Mouse (Mus musculus) adrenal gland, postnatal 4 days (tissue): ENCODE results near the gene Ubc. TPM values are rescaled to one million over a fixed set of nuclear protein-coding genes. Genes with fewer than 3 reads are reported as not detected.
A peak's percentile ranks its signal among the peaks of the same experiment; 100 is the strongest.
"Not testable (repeated sequence)": the region's sequence is repeated elsewhere in the genome, so short reads cannot be mapped to it uniquely, and the experiment has no call there.

Experiments used
- DNase-seq, 2 experiments: peaks; one replicate each; pipeline ENCODE4 v3.0.0; 2021 to 2022; ENCODE audit warnings: low spot score in 2 of 2, mixed read lengths in 2 of 2
- total RNA-seq, 2 experiments: library from RNA; stranded (reverse); gene quantifications; 2 replicates each; pipeline ENCODE4 v1.2.3; 2021

The Ubc gene
- total RNA-seq, 2 experiments from 2014 or later = 1,138 to 1,334 TPM

DNA sequence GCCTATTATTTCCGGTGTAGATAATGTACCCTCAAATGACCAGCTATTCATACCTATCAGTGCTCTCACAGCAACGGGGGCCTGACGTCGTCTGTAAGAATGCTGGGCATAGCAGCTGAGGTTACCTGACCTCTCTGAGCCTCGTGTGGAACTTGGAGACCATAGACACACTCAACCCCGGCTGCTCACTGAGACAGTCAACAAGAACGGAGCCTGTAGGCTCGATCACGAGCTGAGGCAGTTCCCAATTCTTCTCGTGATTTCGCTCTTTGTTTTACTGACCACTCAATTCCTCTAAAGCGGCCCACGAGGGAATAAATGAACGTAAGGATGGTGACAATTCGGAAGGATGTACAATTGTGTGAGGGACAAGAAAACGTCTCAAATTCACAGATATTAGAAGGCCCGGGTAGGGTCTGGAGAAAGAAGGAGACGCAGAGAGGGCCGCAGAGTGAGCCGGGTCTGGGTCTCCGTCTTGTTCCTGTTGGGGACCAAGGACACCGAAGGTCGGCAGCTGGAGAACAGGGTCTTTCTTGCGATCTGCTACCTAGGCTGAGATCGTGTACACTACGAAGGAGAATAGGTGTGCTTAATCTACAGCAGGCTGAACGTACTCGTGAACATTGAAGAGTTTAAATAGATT lies 15.0 kb upstream of the Ubc start:
- no peak for DNase-seq

- no peak for DNase-seq
Observed at GRCm38 (mm10) chr5:125404536-125404902, 14.5 kb upstream of the Ubc start.

DNA sequence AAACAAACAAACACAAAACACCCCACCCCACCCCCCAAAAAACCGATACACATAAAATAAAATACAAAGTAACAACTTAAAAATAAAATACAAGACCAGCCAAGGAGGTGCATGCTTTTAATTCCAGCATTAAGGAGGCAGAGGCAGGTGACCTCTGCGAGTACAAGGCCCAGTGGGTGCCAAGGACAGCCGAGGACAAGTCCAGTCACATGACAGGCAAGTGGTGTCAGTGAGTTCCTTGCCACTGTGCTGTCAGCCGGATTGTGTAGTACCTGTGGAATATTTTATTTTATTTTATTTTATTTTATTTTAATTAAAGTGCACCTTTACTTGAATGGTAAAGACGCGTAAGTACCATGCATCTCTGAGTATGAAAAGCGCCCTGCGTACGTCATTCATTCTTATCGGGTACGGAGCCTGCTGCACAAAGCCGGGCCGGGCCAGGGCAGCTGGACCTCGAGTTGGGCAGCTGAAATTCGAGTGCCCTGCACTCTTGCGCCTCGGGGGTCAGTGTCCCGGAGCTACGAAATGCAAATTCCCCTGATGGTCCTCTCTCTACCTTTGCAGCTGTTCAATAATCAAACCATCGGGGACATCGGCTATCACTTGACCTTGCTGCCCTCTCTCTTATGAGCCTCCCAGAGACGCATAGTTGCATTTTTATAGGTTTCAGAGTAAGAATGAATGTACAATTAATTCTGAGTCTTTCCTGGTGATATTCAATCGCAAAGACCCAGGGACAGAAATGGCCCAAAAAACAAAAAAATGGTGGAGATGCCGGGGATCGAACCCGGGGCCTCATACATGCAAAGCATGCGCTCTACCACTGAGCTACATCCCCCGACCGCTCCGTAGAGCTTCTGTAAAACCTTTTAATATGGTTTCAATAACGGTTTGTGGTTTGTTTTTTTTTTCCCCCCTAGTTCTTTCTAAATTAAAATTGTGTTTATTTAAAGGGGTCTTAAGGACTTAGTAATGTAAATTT lies 13.8 kb upstream of the Ubc start:
- no peak for DNase-seq

- no peak for DNase-seq
Observed at GRCm38 (mm10) chr5:125402991-125403390, 13.0 kb upstream of the Ubc start.

GRCm38 (mm10) chr5:125402476-125402875 lies 12.5 kb upstream of the Ubc start:
- DNase-seq = no peak

DNA sequence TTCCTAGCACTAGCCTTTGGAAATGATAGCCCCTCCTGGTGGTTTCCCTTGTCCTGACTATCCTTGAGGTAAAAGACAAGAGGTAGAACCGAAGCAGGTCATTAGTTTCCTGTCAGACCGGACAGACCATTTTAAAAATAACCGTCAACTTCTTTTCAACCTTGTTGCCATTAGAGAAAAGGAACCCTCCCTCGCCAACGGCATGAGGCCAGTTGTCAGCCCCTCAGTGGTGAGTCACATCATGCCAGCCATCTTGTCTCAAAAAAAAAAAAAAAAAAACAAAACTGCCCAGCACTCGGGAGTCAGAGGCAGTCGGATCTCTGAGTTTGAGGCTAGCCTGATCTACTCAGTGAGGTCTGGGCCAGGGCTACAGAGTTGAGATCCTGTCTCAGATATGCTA lies 10.9 kb upstream of the Ubc start:
- DNase-seq = no peak

DNA sequence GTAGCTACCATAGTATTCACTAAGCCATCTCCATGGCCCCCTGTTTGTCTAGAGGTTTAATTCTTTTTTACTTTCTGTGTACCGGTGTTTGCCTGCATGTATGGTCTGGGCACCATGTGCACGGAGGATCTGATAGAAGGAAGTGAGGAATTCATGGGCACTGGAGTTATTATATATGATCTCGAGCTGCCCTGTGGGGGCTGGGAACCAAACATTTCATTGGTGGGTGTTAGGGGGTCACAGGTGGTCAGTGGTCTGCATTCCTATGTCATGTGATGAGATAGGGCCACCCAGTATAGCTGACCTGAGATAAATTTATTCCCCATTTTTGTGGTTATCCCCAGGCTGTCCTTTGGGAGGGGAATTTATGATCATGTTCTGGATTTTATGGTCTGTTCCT lies 5.0 kb upstream of the Ubc start:
- DNase-seq = no peak

DNA sequence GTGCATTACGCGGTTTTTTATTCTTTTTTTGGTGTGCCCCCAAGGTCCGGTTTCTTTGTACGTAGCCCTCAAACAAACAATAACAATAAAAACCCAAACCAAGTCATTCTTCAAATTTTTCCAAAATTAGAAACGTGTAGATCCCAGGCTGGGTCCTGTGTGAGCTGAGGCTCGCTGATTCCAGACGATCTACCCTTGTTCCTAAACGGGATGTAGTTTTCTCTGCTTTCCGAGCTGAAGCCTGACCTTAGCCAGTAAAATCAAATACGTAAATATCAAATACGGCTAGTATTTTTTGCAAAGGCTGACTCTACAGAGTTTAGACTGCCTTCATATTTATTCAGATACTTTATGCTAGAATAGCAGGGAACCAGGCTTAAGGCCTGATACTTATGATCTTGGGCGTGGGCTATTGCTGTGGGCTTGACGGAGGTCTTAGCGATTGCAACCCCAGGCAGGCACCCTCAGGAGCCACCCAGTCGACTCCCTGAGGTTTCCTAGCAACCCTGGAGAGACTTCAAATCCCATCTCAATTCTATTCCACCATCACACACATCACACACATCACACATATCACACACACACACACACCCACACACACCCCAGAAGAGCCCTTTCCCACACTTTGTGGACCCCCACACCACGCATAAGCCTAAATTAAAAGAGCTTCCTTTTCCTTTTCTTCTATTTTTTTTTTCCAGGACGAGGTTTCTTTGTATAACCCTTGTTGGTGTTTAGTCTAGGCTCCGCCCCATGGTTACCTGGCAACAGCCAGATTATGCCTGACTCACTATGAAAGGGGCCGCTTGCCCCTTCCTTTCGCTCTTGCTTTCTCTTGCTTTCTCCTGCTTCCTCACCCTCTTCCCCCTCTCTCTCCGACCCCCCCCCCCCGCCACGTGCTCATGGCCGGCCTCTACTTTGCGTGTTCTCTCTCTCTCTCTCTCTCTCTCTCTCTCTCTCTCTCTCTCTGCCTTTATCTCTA lies 3.9 kb upstream of the Ubc start:
- DNase-seq = peak in 1 of 2 experiments; percentile 58

GRCm38 (mm10) chr5:125392977-125393621 lies 3.1 kb upstream of the Ubc start:
- DNase-seq = peak; percentile 83 to 90

DNA sequence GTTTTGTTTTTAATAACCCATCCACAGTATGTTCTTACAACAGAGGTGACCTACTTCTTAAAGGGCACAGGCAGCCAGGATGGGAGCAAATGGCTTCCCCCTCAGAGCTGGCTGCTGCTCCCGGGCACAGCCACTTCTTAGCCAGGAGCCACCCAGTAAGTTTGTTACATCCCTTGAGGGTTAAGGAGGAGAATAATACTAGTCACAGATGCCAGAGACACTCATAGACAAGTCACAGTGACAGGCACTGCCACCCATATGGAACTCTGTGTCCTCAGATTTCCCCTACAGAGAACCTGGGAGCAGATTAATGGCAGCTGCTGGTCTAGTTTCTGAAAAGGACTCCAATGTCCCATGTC lies 2.6 kb upstream of the Ubc start:
- no peak for DNase-seq

- not testable (repeated sequence) for DNase-seq
Observed at GRCm38 (mm10) chr5:125392176-125392575, 2.2 kb upstream of the Ubc start.

- no peak for DNase-seq
Observed at GRCm38 (mm10) chr5:125391609-125392008, 1.6 kb upstream of the Ubc start.

DNA sequence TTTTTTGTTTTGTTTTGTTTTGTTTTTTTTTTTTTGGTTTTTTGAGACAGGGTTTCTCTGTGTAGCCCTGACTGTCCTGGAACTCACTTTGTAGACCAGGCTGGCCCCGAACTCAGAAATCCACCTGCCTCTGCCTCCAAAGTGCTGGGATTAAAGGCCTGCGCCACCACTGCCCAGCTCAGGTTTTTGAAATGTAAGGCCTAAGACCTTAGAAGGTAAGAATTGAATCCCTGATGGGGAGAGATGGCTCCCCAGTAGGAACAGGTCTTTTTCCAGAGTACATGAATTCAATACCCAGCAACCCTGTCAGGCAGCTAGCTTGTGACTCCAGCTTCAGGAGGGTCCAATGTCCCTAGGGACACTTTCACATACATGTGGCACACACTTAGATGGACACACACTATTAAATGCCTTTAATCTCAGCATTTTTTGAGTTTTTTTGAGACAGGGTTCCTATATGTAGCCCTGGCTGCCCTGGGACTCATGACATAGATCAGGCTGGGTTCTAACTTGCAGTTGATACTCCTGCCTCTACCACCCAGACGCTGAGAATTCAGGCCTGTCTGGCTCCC lies 990 bp upstream of the Ubc start:
- DNase-seq = no peak

DNA sequence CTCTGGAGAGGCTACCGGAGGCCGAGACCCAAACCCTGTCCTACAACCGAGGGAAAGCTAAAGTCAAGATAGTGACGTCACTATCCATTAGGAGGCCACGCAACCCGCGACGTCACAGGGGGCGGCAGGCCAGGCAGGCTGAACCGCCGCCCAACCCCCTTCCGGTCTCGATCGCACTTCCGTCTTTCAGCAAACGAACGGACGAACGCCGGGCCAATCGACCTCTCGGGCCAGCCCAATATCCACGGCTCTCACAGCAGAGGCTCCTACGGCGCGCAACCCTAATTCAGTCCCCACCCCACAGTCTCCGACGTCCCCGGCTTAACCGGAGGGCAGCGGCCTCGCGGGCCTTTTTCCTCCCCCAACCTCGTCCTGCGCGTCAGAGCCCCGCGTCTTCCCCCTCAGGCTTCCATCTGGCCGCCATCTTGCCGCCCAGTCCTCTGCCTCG lies 847 bp downstream of the Ubc start, which contains the start of gene Gm10382:
Gene Gm10382, plus strand, starts transcription at position 192 of the 448 bp plus-strand sequence.
- DNase-seq = peak; percentile 57 to 66

DNA sequence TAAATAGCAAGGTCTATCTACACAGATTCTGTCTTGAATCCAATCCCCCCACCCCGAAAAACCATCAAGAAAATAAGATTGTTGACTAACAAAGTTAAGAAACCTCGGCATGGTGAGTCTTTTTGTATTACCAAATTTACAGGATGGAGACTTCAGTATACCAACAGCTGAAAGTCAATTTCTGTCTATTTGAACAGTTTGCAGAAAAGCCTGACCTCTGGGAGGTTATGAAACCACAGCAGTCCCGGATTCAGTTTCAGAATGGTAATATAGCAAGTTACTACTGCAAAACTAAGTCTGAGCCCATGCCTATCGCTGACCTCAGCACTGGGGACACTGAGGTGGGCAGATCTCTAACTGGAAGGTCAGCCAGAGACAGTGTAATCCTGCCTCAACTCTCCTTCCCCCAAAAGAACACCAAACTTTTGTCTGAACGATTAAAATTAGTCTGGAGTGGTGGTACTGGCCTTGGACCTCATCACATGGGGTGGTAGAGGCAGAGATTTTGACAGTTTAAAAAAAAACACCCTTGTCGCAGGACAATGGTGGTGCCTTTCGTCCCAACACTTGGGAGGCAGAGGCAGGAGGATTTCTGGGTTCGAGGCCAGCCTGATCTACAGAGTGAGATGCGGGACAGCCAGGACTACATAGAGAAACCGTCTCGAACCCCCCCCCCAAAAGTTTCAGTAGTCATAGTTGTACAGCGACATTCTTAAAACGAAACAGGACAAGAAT lies 1.5 kb downstream of the Ubc start:
- DNase-seq = no peak

DNA sequence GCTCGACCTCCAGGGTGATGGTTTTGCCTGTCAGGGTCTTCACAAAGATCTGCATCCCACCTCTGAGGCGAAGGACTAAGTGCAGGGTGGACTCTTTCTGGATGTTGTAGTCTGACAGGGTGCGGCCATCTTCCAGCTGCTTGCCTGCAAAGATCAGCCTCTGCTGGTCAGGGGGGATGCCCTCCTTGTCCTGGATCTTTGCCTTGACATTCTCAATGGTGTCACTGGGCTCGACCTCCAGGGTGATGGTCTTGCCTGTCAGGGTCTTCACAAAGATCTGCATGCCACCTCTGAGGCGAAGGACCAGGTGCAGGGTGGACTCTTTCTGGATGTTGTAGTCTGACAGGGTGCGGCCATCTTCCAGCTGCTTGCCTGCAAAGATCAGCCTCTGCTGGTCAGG lies 2.7 kb downstream of the Ubc start:
- DNase-seq = not testable (repeated sequence)

- DNase-seq = no peak
Observed at GRCm38 (mm10) chr5:125385215-125385940, 4.6 kb downstream of the Ubc start.

- DNase-seq = no peak
Observed at GRCm38 (mm10) chr5:125384512-125385214, 5.3 kb downstream of the Ubc start.
